Mouse (Mus musculus): ENCODE results near the gene Aurkaip1.

The Aurkaip1 gene

GRCm38 (mm10) chr4:155829866-155830265, 1.2 kb upstream of the Aurkaip1 start:
- DNase-seq (ENCODE audit: low spot score) = no peak

- DNase-seq (ENCODE audit: low spot score) = no peak
Measured at GRCm38 (mm10) chr4:155830596-155830995, 476 bp upstream of the Aurkaip1 start.

- DNase-seq (ENCODE audit: low spot score) = no peak
Measured at GRCm38 (mm10) chr4:155831831-155832230, 759 bp downstream of the Aurkaip1 start.

GRCm38 (mm10) chr4:155832321-155832720, 1.2 kb downstream of the Aurkaip1 start:
- no peak for DNase-seq (ENCODE audit: low spot score)

- no peak for DNase-seq (ENCODE audit: low spot score)
Measured at GRCm38 (mm10) chr4:155833234-155833633, 2.2 kb downstream of the Aurkaip1 start.

GRCm38 (mm10) chr4:155833836-155834235, 2.8 kb downstream of the Aurkaip1 start:
- DNase-seq (ENCODE audit: low spot score) = peak; percentile 77

- DNase-seq (ENCODE audit: low spot score) = no peak
Measured at GRCm38 (mm10) chr4:155837404-155838010, 6.4 kb downstream of the Aurkaip1 start.

GRCm38 (mm10) chr4:155838187-155839153, 7.4 kb downstream of the Aurkaip1 start:
- DNase-seq (ENCODE audit: low spot score) = no peak

- peak; percentile 67 for DNase-seq (ENCODE audit: low spot score)
Measured at GRCm38 (mm10) chr4:155839483-155839910, 8.4 kb downstream of the Aurkaip1 start, which contains the start of gene Mxra8. Gene Mxra8, plus strand, starts transcription at chr4:155839680.

- DNase-seq (ENCODE audit: low spot score) = no peak
Measured at GRCm38 (mm10) chr4:155840076-155841002, 9.3 kb downstream of the Aurkaip1 start.

- DNase-seq (ENCODE audit: low spot score) = peak; percentile 50
Measured at GRCm38 (mm10) chr4:155841003-155841454, 10.0 kb downstream of the Aurkaip1 start.

GRCm38 (mm10) chr4:155841651-155842270, 10.7 kb downstream of the Aurkaip1 start:
- DNase-seq (ENCODE audit: low spot score) = no peak

- DNase-seq (ENCODE audit: low spot score) = no peak
Measured at GRCm38 (mm10) chr4:155843231-155843630, 12.2 kb downstream of the Aurkaip1 start.

GRCm38 (mm10) chr4:155846871-155847578, 16.0 kb downstream of the Aurkaip1 start, which contains the start of gene Dvl1:
Gene Dvl1, plus strand, starts transcription at chr4:155847402.
- peak; percentile 99 for DNase-seq (ENCODE audit: low spot score)

- peak; percentile 42 for DNase-seq (ENCODE audit: low spot score)
Measured at GRCm38 (mm10) chr4:155847591-155848352, 16.7 kb downstream of the Aurkaip1 start.

- DNase-seq (ENCODE audit: low spot score) = no peak
Measured at GRCm38 (mm10) chr4:155848434-155849095, 17.5 kb downstream of the Aurkaip1 start.

- no peak for DNase-seq (ENCODE audit: low spot score)
Measured at GRCm38 (mm10) chr4:155849391-155849790, 18.3 kb downstream of the Aurkaip1 start.

GRCm38 (mm10) chr4:155849792-155850451, 18.9 kb downstream of the Aurkaip1 start:
- no peak for DNase-seq (ENCODE audit: low spot score)

GRCm38 (mm10) chr4:155851368-155851767, 20.3 kb downstream of the Aurkaip1 start:
- no peak for DNase-seq (ENCODE audit: low spot score)

Measured in urinary bladder, postnatal 25 days (tissue).